Mouse (Mus musculus) forebrain, postnatal 0 days (tissue): ENCODE measurements around the gene Unc5a. TPM values are rescaled to one million over a fixed set of nuclear protein-coding genes. Genes with fewer than 3 reads are reported as not detected.

Source experiments
- ATAC-seq: fragments of 200-750 bp; cut with Nextera tagmentation; 2 replicates; pipeline ENCODE4 v1.8.0; 2017; ENCODE audit warnings: mild to moderate bottlenecking, moderate library complexity
- DNase-seq: peaks from one replicate; pipeline ENCODE4 v3.0.0-alpha.2; 2015
- H3K27ac ChIP-seq: fragments of 300-500 bp; sonication (generic); 2 replicates; pipeline ENCODE4 v1.5.1; 2014; ENCODE audit warnings: low read depth, mild to moderate bottlenecking, antibody characterized with exemption, low read length, moderate library complexity, mixed read lengths
- H3K27me3 ChIP-seq: fragments of 300-500 bp; sonication (generic); 2 replicates; pipeline ENCODE4 v1.6.1; 2014; ENCODE audit warnings: mild to moderate bottlenecking, low read length, mixed read lengths; ENCODE audit not compliant: insufficient read depth
- H3K36me3 ChIP-seq: fragments of 300-500 bp; sonication (generic); 2 replicates; pipeline ENCODE4 v1.6.1; 2014; ENCODE audit warnings: mild to moderate bottlenecking, moderate library complexity; ENCODE audit not compliant: insufficient read depth
- H3K4me1 ChIP-seq: fragments of 300-500 bp; sonication (generic); 2 replicates; pipeline ENCODE4 v1.6.1; 2014; ENCODE audit warnings: antibody characterized with exemption; ENCODE audit not compliant: insufficient read depth
- H3K4me2 ChIP-seq: fragments of 300-500 bp; sonication (generic); 2 replicates; pipeline ENCODE4 v1.6.1; 2014; ENCODE audit warnings: low read depth, mild to moderate bottlenecking, moderate library complexity
- H3K4me3 ChIP-seq: fragments of 300-500 bp; sonication (generic); 2 replicates; pipeline ENCODE4 v1.5.1; 2014; ENCODE audit warnings: low read depth, low read length, mixed read lengths
- H3K9ac ChIP-seq: fragments of 300-500 bp; sonication (generic); 2 replicates; pipeline ENCODE4 v1.6.1; 2014; ENCODE audit warnings: mild to moderate bottlenecking
- H3K9me3 ChIP-seq: fragments of 300-500 bp; sonication (generic); 2 replicates; pipeline ENCODE4 v1.6.1; 2016; ENCODE audit warnings: low read length
- CTCF ChIP-seq: sonication (generic); IDR thresholded peaks from 2 replicates; pipeline ENCODE4 v1.5.1; 2016; ENCODE audit warnings: antibody characterized with exemption, control low read depth, low read depth
- WGBS: fragments of 180-500 bp; shearing (Covaris S2); extraction: QIAGEN DNeasy Blood & Tissue Kit; methylation state at CpG from one replicate; pipeline ENCODE4 v1.1.7; 2014; 5-methylcytosine and 5-hydroxymethylcytosine counted together
- polyA plus RNA-seq: library from polyadenylated mRNA; unstranded; fragments of >200 nt; fragmentation: Nextera tagmentation; extraction: Ambion mirVana; gene quantifications from 2 replicates; pipeline ENCODE4 v1.2.1, GENCODE M21; 2015
- total RNA-seq: library from RNA; depleted of rRNA; stranded (reverse); fragments of >200 nt; gene quantifications from 2 replicates; pipeline ENCODE4 v1.2.3, GENCODE M21; 2014

The Unc5a gene
- total and polyA plus RNA-seq, 2 experiments from 2014 or later, result 22.5 to 46.1 TPM

DNA sequence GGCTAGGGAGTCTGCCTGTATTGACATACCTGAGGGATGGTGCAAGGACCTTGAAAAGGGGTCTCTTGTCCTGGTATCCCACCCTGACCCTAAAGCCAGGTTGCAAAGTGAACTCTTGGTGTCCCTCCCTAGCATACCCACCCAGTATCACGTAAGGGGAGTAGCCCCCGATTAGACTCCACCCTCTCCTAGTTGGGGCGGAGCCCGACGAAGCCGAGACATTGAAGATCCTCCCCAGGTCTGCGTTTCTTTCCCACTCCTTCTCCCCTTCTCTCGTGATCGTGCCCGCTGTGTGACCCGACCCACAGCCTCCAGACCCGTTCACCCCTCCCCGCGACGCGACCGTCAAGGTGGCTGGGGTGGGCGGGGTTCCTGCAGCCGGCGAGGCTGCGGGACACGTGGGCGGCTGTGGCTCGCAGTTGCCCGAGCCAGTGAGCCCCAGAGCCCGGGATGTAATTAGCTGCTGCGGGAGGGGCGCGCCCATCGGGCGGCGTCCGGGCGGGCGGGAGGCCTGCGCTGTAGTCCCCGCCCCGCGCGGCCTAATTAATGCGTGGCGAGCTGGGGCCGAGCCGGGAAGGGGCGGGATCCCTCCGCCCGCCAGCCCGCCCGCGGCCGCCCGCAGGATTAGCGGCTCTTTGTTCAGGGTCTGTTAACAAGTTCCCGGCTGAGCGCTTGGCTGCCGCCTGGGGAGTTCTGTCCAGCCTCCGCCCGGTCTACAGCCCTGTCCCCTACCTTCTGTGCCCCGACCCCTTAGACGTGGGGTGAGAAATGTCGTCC, 6.7 kb downstream of the Unc5a start:
- no peak for TF ChIP-seq CTCF
- peak overlapping the region; percentile 74 for H3K27ac ChIP-seq
- no peaks in the 10 kb centered on the region; the same call in 1 of the 2 replicates for H3K27me3 ChIP-seq
- DNase-seq, result peak; percentile 78
- no peaks in the 10 kb centered on the region for H3K9me3 ChIP-seq
- H3K36me3 ChIP-seq, result no peaks in the 10 kb centered on the region
- H3K4me1 ChIP-seq, result peaks cover 13% of the 10 kb centered on the region; the same call in 1 of the 2 replicates
- H3K9ac ChIP-seq, result peak overlapping the region; percentile 79
- 3% methylated on average over 56 of the region's 61 CpGs for WGBS
- H3K4me2 ChIP-seq, result peak overlapping the region; percentile 86
- peak overlapping the region; percentile 60 for H3K4me3 ChIP-seq
- ATAC-seq, result peak; percentile 81

DNA sequence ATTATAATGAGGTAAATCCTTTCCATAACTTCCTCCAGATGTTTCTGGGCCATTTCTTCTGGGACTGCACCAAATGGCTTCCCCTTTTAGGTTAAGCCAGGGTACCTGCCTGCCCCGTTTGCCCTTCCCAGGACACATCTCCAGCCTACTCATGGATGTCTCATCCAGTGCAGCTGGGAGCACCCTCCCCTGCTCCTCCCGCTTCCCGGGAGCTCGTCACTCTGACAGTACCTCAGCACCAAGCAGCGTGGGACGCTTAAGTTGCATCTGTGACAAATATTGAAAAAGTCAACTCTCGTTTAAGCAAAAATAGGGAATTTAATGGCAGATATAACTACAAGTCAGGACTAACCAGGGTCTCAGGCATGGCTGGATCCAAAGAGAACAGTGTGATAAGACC, 8.1 kb downstream of the Unc5a start:
- no peak for TF ChIP-seq CTCF
- Histone ChIP-seq H3K9ac (no peak overlapping the region), H3K9me3 (no peaks in the 10 kb centered on the region), H3K27me3 (no peaks in the 10 kb centered on the region), H3K4me3 (no peak overlapping the region), H3K36me3 (no peaks in the 10 kb centered on the region), H3K4me2 (no peak overlapping the region), H3K27ac (no peak overlapping the region), H3K4me1 (0 out of 2 replicates have a peak, but pooled peaks cover 3% of the 10 kb centered on the region)
- DNase-seq, result no peak
- WGBS, result 75% methylated on average over 7 of the region's 7 CpGs
- no peak for ATAC-seq

DNA sequence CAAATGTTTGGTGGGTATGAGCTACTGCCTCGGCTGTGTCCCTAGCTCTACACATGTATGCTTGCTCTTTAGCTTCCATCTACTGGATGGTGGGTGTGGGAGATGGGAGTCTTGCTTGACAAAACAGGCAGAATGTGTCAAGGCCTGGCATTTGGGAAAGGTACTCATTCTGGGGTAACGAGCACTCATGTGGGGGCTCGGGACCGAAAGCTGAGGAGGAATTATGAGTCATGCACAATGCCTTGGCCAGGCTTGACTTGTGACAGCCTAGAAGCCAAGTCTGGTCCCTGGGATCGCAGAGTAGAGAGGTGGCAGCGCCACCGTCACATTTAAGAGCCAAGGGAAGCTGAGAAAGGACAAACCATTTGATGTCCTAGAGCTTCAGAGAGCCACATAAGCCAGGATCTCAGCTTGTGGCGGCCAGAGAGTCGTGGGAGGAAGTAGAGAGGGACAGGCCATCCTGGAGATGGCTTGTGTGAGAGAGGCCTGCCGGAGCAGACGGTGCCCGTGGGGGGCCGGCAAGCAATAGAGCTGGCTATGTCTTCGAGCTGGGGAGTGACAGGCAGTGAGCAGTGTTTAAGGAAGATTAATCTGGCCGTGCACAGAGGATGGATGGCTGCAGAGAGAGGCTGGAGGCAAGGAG, 10.0 kb downstream of the Unc5a start:
- DNase-seq (no peak), ATAC-seq (no peak)
- Histone ChIP-seq H3K4me2 (no peak overlapping the region), H3K4me1 (0 out of 2 replicates have a peak, but pooled peaks cover 3% of the 10 kb centered on the region), H3K9me3 (no peaks in the 10 kb centered on the region), H3K9ac (no peak overlapping the region), H3K36me3 (no peaks in the 10 kb centered on the region), H3K4me3 (no peak overlapping the region), H3K27ac (no peak overlapping the region), H3K27me3 (no peaks in the 10 kb centered on the region)
- 39% methylated on average over 15 of the region's 15 CpGs for WGBS
- no peak for TF ChIP-seq CTCF

DNA sequence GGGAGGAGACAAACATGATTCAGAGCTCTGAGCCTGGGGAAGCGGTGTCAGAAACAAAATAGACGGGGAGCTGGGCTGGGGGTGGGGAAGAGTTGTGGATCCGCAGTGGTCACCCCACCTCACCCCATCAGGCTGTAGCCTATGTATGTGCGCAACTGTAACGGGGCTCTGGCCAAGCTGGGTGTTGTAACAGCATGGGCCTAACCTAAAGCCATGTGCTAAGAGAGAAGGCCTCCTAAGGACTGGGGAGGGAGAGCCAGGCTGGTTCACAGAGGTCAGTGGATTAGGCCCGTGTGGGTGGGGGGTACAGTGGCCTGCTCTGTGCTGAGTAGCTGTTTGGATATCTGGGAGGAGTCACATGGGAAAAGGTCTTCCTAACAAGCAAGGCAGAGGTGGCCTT, 10.6 kb downstream of the Unc5a start:
- WGBS, result 61% methylated on average over 6 of the region's 6 CpGs
- no peak overlapping the region for H3K4me3 ChIP-seq
- TF ChIP-seq CTCF, result no peak
- no peaks in the 10 kb centered on the region for H3K27me3 ChIP-seq
- H3K4me2 ChIP-seq, result no peak overlapping the region
- no peaks in the 10 kb centered on the region for H3K36me3 ChIP-seq
- no peaks in the 10 kb centered on the region for H3K9me3 ChIP-seq
- H3K27ac ChIP-seq, result no peak overlapping the region
- DNase-seq (no peak), ATAC-seq (no peak)
- H3K4me1 ChIP-seq, result 0 out of 2 replicates have a peak, but pooled peaks cover 3% of the 10 kb centered on the region
- H3K9ac ChIP-seq, result no peak overlapping the region

DNA sequence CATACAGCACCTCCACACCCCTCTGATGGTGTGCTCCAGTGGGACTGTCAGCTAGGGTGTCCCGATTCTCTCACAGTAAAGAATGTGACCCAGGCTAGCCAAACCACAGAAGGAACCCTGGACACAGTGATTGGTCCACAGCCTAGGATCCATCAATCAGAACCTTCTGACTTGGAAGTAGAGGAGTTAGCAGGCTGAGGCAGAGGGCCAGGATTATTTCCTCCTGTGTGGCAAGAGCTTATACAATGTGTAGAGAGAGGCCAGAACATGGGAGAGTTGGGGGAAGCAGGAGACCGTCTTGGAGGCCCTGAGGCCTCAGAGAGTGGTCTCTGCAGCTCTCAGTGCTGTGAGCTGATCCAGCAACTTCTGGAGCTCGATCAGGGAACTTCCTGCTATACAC, 11.3 kb downstream of the Unc5a start:
- 76% methylated on average over 3 of the region's 3 CpGs for WGBS
- DNase-seq (no peak), ATAC-seq (no peak)
- Histone ChIP-seq H3K4me2 (no peak overlapping the region), H3K9ac (no peak overlapping the region), H3K9me3 (no peaks in the 10 kb centered on the region), H3K27me3 (no peaks in the 10 kb centered on the region), H3K4me1 (0 out of 2 replicates have a peak, but pooled peaks cover 3% of the 10 kb centered on the region), H3K27ac (no peak overlapping the region), H3K36me3 (no peaks in the 10 kb centered on the region), H3K4me3 (no peak overlapping the region)
- no peak for TF ChIP-seq CTCF

DNA sequence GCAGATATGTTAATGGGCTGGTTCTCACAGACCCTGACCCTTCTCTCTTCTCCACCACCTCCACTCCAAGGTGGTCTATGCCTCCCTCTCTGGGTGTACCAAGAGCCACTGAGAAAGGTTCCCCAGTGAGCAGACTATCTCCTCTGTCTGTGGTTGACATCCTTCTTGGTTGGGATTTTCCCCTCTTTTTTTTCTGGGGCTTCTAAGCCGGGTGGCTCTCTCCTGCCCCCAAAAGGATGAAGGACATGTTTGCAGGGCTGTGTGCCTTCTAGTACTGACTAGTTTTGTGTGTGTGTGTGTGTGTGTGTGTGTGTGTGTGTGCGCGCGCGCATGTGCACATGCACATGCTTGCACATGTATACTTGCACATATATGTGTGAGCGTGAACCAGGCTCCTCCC, 16.0 kb downstream of the Unc5a start:
- TF ChIP-seq CTCF, result peak; percentile 51
- 85% methylated on average over 6 of the region's 6 CpGs for WGBS
- no peaks in the 10 kb centered on the region; the same call in none of the 2 replicates for H3K4me1 ChIP-seq

DNA sequence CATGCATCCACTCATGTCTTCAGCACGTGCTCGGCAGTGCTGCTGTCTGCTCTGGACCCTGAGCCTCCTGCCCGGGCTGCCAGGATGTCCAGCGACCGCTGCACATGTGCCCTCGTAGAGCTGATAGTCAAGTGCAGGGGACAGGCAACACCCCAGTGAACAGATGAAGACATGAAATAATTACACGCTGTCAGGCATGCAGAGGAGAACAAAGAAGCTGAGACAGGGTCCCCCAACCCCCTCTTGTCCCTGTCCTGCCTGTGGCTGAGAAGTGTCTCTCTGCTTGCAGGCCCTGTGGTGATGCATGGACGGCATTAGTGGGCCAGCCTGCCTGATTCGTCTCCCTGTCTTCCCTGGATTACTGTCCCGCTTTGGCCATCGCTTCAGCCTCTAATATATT, 18.3 kb downstream of the Unc5a start:
- peak overlapping the region; percentile 29; the same call in 1 of the 2 replicates for H3K27ac ChIP-seq
- H3K4me3 ChIP-seq, result no peak overlapping the region
- H3K4me1 ChIP-seq, result no peaks in the 10 kb centered on the region; the same call in none of the 2 replicates
- WGBS, result 47% methylated on average over 11 of the region's 11 CpGs
- H3K36me3 ChIP-seq, result no peaks in the 10 kb centered on the region
- H3K9me3 ChIP-seq, result no peaks in the 10 kb centered on the region
- H3K27me3 ChIP-seq, result no peaks in the 10 kb centered on the region
- H3K9ac ChIP-seq, result no peak overlapping the region
- DNase-seq, result no peak
- TF ChIP-seq CTCF, result no peak
- no peak overlapping the region for H3K4me2 ChIP-seq
- ATAC-seq, result peak; percentile 26; the same call in 1 of the 2 replicates

More for the DNA sequence above, 16.0 kb downstream of the Unc5a start:
- H3K27ac ChIP-seq, result no peak overlapping the region
- no peaks in the 10 kb centered on the region for H3K9me3 ChIP-seq
- H3K4me3 ChIP-seq, result no peak overlapping the region
- H3K27me3 ChIP-seq, result no peaks in the 10 kb centered on the region
- H3K4me2 ChIP-seq, result no peak overlapping the region
- no peak for DNase-seq
- no peaks in the 10 kb centered on the region for H3K36me3 ChIP-seq
- no peak overlapping the region for H3K9ac ChIP-seq
- no peak for ATAC-seq
